Mouse (Mus musculus) yolk sac, embryonic 10.5 days (tissue): ENCODE results near the gene Slc5a5.
A peak's percentile ranks its signal among the peaks of the same experiment; 100 is the strongest.

ENCODE experiments used
- DNase-seq: peaks from one replicate; pipeline ENCODE4 v3.0.0-alpha.2; 2017; ENCODE audit warnings: low spot score

Slc5a5 gene

DNA sequence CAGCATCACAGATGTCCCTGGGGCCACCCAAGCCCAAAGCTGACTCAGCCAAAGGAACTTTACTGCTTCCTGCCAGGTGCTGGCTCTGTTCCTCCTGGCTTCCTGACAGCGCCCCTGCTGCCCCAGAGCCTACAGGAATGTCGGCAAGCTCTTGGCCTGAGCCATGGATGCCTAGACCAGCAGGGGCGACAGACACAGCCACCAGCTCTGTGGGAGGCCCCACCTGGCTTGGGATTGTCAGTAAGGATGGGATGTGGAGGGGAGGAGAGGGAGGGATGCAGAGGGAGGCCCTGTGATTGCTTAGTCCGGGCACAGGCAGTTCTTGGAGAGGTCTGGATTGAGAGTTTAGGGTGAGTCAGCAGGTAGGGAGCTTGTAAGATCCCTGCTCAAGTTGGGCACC is 12.4 kb downstream of the Slc5a5 start:
- DNase-seq: no peak

DNA sequence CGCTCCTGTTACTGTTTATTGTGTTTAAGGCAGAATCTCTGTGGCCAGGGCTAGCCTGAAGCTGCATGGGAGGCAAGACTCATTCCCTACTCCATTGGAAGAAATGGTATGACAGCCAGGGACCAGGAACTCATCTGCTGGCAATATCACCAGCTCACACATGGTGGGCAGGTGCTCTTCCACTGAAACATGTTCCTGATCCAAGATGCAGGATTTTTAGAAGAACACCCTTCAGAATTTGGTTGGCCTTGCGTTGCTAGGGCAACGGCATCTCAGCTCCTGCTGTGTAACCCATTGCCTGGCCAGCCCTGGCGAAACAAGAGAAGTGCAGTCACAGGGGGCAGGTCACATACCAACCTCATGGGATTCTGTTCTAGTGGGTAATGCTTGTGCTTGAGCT is 13.1 kb downstream of the Slc5a5 start:
- DNase-seq: no peak

DNA sequence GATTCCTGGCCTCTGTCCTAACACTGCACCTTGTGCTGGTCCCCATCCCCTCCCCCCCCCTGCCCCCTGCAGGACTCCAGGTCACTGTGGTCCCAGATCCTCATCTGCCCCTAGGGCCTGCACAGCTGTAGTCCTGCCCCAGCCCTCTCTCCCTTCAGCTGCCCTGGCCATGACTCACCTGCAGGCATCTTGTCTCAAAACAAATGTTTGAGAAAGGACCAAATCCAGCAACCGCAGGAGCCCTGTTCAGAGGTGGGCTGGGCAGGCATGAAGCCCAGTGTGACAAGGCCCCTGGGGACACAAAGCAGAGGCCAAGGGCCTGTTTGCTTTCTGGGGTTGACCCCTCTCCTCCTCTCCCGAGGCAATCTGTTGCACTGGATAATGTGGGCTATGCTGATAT is 14.4 kb downstream of the Slc5a5 start:
- DNase-seq: no peak

DNA sequence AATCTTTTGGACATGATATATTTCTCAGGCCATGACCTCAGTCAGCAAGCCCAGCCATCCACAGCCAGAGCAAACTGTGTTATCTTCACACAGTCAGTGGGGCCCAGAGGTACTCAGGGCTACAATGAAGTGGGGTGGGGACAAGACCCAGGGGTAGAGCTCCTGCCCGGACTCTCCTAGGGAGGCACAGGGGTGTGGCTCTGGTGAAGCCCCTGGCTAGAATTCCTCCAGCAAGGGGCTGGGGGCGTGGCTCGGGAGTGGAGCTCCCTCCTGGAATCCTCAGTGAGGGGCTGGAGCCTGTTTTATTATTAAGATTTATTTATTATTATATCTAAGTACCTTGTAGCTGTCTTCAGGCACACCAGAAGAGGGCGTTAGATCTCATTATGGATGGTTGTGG is 16.2 kb downstream of the Slc5a5 start:
- no peak for DNase-seq

DNA sequence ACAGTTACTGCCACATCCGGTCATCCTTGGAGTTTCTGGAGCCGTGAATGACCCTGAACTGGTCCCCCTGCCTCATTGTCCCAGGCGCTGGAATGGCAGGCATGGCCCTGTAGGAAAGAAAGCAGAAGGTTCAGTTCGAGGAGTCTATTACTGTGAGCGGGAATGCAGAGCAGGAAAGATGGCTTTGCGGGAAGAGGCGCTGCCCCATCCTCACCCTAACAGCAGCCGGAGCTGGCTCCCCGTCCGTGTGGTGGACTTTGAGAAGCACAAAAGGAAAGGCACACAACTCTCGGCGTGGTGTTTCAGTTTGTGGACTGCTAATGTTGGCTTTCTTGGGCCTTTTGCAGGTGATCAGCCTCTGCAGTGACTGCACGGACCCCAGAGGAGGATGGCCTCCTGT is 18.1 kb downstream of the Slc5a5 start:
- no peak for DNase-seq

DNA sequence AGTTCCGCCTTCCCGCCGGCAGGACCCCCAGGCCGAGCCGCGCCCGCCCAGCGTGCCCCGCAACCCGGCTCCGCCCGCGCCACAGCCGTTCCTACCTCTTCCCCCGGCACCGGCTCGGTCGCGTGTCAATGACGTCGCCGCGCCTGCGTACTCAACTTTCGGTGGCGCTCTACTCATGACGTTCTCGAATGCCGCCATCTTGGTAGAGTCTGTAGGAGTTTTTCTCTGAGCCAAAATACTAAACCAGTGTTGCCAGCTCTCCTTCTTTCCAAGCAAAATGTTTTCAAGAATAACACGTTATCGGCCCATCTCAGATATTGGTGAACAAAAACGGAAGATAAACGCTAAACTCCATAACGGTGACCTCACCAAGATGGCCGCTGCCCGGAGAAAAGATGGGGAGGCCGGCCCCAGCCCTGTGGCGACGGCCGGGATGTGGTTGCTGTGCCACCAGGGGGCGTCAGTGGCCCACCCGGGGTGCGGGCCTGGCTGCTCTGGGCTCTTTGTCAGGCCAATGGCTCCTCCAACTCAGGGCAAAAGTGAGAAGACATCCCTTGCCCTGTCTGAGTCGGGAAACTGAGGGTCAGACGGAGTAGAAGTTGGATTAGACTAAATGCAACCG is 19.1 kb downstream of the Slc5a5 start, which contains the start of gene Ccdc124:
Gene Ccdc124 (minus strand): TSS at position 572 of the 622 bp plus-strand sequence.
- peak; percentile 95 for DNase-seq

DNA sequence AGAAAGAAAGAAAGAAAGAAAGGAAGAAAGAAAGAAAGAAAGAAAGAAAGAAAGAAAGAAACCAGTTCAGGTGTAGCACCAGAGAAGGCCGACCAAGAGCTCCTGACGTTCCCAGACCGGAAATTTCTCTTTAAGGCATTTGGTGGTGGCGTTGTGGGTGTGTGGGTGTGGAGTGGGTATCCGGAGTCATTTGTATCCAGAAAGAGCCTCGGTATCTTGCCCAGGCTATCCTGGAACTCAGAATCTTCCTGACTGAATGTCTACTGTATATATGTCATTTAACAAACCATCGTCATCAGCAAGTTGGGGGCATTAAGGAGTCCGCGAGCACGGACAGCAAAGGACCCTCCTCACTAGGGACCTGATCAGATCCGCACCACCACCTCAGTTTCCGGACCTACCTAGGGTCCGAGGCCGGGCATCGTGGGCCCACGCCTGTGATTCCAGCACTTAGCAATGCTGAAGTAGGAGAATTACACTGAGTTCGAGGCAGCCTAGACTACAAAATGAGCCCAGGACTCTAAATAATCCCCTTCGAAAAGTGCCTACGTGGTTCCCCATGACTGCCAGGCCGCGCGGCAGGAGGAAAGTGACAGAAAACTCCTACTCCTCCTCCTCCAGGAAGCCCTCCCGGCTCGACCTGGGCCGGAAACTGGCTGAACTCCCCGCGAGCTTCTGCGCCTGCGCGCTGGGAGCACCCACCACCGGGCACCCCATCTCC is 19.8 kb downstream of the Slc5a5 start:
- no peak for DNase-seq

DNA sequence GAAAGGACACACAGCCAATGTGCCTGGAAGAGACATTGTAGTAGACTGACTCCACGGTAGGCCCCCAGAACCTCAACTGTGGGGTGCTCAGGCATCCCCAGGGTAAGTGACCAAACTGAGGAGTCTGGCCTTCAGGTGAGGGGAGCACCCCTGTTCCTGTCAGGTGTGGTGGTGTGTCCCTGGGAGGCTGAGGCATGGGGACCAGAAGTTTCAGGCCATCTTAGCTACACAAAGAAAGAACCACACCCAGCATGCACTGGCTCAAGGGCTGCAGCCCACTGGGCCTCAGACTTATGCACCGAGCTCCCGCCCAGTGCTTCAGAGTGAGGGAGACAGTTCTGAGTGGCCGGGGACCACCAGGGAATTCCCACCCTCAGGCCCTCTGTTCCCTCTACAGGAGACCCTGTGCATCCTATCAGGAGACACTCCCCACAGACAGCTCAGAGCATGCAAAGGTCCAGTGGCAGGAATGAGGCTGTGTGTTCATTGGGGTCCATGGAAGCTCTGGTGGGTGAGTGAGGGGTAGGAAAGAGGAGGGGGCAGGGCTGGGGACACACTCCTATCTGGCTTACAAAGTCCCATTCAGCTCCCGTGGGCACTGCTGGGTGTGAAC is 21.3 kb downstream of the Slc5a5 start:
- DNase-seq: no peak

DNA sequence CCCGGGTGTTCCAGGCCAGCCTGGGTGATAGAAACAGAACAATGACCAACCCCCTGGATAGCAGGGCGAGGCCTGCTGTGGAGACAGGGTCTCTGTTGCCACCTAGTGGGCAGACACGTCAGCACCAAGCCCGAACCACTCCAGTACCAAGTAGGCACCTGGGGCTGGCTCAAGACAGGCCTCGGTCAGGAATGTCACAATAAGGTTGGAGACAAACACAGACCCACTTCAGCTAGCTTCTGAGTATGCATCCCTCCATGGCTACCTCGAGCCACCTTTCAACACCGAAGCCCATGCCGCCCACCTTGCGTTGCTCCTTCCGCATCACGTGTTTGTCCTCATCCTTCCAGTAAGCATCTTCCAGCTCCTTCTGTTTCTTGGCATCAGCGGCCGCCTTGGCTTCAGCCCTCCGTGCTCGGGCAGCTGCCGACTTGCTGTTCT is 22.9 kb downstream of the Slc5a5 start:
- DNase-seq: peak; percentile 60

DNA sequence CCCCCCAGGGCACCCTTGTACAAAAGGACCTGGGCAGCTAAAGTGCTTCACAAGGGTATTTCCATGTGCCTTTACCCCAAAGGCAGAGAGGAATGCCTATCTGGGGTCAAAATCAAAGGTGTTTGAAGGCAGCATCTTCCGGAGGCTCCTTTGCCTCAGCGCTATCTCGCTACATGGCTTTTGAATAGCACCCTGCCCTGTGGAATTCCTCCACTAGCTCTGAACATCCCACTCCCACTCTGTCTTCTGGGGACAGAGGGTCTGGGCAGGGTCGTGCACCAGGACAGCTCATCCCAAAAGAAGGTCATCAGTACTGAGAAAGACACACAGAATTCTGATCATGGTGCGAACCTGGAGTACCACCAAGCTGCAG is 23.4 kb downstream of the Slc5a5 start:
- DNase-seq: no peak

DNA sequence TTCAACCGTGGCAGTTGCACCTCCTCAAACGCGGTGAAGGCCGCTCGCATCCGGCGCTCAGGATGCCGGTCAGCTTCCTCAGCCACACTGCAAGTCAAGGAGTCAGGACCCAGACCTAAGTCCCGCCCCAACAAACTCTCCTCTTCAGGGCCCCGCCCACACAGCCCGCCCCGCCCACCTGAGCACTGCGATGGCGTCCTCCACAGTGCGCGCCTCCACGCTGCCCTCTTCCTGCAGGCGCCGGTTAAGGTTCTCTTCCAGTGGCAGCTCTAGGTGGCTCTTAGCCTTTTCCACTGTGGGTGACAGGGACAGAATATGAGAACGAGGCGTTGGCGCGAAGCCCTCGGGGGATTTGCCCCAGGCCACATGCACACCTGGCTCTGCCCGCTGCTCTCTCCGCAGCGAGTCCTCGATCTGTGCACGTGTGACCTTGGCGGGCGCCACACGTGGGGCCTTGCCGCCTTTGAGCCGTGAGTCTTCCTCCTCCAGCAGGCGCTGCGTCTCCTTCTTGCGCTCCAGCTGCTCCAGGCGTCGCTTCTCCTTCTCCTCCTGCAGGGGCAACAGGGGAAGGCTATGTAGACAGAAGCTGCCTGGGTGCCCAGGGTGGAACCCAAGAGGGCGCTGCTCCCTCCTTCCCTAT is 23.9 kb downstream of the Slc5a5 start:
- DNase-seq: peak; percentile 72

DNA sequence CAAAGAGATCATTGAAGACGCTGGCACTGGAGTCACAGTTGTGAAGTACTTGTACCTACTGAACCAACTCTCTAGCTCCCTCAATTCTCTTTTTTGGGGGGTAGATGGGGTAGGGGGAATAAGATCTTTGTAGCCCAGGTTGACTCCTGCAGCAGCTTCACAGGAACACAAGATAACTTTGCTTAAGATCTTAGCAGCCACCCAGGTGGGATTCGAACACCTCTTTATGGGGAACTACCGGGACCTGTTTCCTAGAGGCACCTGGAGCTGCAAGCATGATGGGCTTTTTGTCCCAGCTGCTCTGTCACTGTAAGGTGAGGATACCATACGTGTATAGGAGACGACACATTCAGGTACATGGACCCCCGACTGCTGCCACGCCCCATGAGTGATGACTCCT is 26.0 kb downstream of the Slc5a5 start:
- DNase-seq: no peak

DNA sequence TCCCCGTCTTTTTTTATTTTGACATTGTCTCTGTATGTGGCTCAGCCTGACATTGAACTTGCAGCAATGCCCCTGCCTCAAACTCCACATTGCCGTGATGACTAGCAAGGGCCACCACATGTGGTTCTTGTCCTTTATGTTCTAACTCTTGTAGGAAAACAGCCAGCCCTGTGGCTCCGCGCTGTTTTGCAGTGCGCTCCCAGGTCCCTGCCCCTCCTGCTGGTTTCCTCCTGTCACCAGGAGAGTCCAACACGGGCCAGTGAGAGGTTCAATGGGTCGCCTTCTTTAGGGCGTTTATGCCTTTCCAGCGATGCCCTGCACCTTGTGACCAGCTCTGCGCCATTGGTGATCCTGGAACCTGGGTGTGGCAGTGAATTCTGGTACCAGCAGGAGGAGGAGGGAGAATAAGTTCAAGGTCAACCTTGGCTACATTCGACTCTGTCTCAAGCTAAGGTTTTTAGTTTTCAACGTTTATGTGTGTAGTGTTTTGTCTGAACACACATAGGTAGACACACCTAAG is 26.5 kb downstream of the Slc5a5 start:
- no peak for DNase-seq

DNA sequence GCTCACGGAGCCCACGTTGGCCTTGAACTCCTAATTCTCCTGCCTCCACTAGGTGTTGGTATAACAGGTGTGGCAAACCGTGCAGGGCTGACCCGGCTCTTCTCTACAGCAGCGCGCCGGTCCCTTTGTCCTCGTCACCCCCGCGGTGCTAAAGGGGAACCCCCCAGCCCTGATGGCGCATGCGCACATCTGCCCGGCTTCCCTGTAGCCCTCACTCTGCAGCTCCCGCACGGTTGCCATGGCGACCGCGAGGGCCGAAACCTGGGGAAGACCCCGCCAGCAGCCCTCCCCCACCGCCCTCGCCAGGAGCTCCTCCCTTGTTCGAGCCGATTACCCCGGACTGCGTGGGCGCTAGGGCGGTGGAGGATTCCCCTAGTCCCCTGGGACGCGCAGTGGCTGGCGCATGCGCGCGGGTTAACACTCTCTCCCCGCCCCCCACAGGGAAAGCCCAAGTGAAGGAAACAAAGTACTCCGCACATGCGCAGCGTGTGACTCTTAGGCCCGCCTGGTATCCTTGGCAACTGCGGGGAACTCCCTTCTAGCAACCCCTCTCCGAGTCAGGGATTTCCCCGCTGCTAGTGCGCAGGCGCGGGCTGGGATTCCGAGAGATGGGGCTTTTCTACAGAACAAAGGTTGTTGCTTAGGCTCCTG is 27.1 kb downstream of the Slc5a5 start:
- peak; percentile 99 for DNase-seq

DNA sequence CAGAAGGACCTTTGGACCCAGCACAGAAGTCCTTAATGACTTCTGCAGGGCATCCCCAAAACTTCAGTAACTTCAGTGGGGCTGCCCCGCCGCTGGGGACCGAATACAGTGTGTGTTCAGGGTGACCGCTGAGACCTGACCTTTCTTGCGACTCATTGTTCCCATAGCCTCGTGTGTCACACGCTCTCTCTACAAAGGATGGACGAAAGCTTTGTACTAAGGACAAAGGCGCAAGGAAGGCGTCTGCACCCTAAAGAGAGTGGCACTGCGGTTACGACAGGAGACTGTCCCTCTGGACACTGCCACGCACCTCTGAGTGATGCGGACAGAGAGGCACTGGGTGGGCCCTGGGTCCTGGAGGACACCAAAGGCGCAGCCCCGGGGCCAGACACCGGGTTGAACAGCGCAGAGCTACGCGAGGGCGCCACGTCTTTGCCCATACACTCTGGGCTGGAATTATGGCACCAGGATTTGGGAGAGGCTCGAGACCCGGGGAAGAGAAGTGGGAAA is 27.8 kb downstream of the Slc5a5 start:
- no peak for DNase-seq

DNA sequence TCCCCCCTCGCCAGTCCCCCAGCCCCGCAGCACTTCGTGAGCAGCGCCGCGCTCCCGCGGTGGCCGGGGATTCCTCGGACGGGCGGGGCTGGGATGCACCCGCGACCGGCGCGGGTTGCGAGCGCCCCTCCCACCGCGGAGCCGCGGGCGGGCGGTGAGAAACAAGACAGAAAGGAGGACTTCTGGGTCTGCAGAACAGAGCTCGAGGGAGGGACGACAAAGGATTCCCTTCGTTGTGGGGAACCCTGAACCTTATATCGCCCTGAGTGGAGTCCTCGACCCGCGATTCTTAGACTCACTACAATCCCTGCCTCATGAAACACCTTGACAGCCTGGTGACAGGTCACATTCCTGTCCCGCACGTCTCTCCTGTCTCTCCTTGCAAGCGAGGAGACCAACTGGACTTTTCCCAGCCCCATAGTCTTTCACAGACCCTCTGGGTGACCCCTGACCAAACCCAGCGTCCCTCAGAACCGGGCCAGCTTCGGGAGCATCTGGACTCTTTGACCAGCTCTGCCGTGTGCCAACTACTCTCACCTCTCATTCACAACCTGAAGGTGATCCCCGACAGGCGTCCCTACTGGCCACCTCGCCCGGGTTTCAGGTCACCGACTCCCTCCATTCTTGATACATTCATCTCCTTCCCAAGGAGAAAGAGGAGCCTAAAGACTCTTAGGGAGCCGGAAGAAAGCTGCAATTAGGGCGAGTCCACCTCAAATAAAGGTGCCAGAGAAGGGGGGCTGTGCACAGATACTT is 28.4 kb downstream of the Slc5a5 start:
- DNase-seq: no peak

DNA sequence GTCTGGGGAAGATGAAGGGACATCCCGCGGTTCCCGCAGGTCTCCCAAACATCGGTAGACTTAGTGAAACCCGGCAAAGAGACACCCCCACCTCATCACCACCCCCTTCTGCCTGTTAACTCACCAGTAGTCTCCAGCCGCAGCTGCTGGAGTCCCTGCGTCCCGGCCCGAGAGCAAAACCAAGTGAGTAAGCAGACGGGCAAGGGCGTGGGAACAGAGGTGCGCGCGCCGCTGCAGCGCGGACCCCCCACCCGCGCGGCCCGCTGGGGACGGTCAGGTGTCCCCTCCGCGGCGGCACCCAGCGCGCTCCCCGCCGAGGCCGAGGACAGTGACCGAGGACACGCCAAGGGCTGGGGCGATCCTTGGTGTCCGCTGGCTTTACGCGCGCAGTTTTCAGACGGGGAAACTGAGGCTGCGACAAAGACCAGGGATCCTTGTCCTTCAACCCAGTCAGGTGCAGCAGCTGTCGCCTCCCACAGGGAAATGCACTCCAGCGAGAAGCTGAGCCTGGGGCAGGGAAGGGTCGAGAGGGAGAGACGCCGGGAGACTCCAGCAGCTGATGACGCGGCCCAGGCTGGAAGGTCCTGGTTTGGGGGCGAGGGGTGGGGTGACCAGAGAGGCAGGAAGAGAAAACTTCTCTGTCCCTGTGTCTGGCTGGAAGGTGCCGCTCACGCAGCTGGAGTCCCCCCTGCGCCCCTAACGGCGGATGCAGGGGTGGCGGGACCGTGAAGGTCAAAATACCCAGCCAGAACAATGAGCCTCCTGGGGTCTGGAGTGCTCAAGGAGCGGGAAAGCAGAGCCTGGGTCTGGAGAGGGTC is 29.5 kb downstream of the Slc5a5 start, which contains the start of gene Kcnn1:
Gene Kcnn1 (minus strand): TSS at position 435 of the 818 bp plus-strand sequence.
- DNase-seq: no peak

DNA sequence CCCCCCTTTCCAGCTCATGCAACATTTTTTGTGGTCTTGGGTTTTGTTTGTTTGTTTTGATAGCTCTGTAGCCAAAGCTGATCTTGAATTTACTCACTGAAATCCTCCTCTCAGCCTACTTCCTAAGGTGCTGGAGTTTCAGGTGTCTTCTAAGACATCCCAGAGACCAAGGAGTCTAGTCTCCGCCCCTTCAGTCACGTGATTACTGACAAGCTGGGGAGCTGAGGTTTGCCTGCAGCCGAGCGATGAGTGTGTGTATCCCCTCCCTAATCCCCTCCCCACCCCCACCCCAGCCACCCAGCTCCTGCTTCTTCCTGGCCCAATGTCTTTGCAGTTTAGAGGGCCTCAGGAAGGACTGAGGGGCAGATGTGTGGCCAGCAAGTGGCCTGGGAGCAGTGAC is 35.0 kb downstream of the Slc5a5 start:
- DNase-seq: no peak

DNA sequence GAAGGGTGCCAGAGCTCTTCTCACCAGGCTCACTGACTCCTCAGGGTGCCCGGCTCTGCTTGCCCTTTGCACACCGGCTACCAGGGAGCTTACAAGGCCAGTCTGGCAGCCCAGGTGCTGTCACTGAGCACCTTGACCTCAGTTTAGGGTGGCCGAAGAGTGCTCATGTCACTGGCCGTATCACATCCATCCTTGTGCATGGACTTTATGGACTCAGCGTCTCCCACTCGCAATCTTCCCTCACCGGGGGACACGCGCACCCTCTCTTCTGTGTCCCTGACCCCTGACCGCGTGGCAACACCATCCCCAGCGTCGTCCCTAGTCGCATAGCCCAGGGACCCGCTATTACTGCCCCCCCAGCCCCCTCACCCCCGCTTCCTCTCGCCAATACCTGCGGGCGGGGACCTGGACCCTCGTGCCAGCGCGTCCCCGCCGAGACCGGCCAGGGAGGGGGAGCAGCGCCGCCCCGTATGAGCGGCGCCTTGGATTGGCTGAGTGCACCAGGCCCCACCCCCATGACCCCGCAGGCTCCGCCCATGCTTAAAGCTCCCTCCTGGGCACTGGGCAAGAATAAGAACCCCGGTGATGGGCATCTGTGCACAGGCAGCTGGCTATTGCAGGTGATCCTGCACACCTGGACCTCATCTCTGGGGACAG is 35.9 kb downstream of the Slc5a5 start:
- peak; percentile 62 for DNase-seq

DNA sequence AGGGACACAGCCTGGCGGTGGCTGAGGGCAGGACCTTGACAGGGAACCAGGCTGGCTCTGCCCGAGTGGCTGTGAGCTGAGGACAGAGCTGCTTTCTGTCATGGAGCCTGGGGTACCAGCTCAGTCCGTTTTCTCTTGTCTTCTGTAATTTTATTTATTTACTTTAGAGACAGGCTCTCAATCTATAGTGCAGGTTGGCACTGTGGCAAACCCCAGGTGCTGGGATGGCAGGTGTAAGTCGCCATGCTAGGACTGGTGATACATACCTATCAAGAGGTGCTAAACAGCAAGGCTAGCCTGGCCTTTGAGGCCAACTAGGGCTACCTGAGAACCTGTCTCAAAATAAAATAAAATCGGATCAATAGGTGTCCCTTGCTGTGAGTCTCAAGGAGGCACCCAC is 36.5 kb downstream of the Slc5a5 start:
- DNase-seq: no peak
